Mouse (Mus musculus): ENCODE measurements around the gene Cdk19.

GRCm38 (mm10) chr10:40462257-40462656, 122.9 kb downstream of the Cdk19 start:
- TF ChIP-seq GATA1 (IDR thresholded peaks at IDR 0.05; ENCODE audit: low read length), result no peak
- TF ChIP-seq TAL1 (IDR thresholded peaks at IDR 0.05; ENCODE audit: low read length), result no peak

Data from erythroblast, embryonic 14.5 days (primary cell).